Mouse (Mus musculus) G1E (cell line): ENCODE measurements around the gene Hnrnpul2. TPM values are rescaled to one million over a fixed set of nuclear protein-coding genes. Genes with fewer than 3 reads are reported as not detected.
"Not testable (repeated sequence)": the region's sequence is repeated elsewhere in the genome, so short reads cannot be mapped to it uniquely, and the experiment has no call there.

Experiments
- ATAC-seq: 2 replicates; pipeline ENCODE4 v1.8.0; 2016; ENCODE audit warnings: mild to moderate bottlenecking; ENCODE audit not compliant: insufficient number of reproducible peaks, poor library complexity, low FRiP score, severe bottlenecking; ENCODE audit errors: extremely low read depth
- DNase-seq: peaks from one replicate; pipeline ENCODE4 v3.0.0; 2012; ENCODE audit warnings: low spot score
- H3K27me3 ChIP-seq: 2 replicates; pipeline ENCODE4 v1.6.1; 2012; ENCODE audit warnings: mild to moderate bottlenecking, low read length, inconsistent platforms; ENCODE audit not compliant: insufficient read depth
- H3K36me3 ChIP-seq: replicated peaks from 2 replicates; pipeline ENCODE3; 2012; ENCODE audit warnings: mild to moderate bottlenecking, inconsistent platforms
- H3K4me1 ChIP-seq: 2 replicates; pipeline ENCODE4 v1.6.1; 2012; ENCODE audit warnings: low read depth, low read length, inconsistent platforms, mixed read lengths; ENCODE audit not compliant: insufficient read depth
- H3K4me3 ChIP-seq: 2 replicates; pipeline ENCODE4 v1.5.1; 2012; ENCODE audit warnings: low read depth, mild to moderate bottlenecking, inconsistent platforms, low read length, moderate library complexity, mixed read lengths
- H3K9me3 ChIP-seq: replicated peaks from 2 replicates; pipeline ENCODE4 v1.6.1; 2012; ENCODE audit warnings: inconsistent platforms
- CTCF ChIP-seq: IDR thresholded peaks from 2 replicates; pipeline ENCODE4 v1.5.1; 2012; ENCODE audit warnings: low read depth, low read length, inconsistent platforms, mixed read lengths
- GATA1 ChIP-seq: IDR thresholded peaks from 2 replicates; pipeline ENCODE4 v1.6.1; 2012; ENCODE audit warnings: borderline replicate concordance, low read length, inconsistent platforms, mixed read lengths
- GATA2 ChIP-seq: IDR thresholded peaks from 2 replicates; pipeline ENCODE4 v1.6.1; 2012; ENCODE audit warnings: low read depth, low read length, inconsistent platforms, borderline replicate concordance
- POLR2AphosphoS5 ChIP-seq: IDR thresholded peaks from 2 replicates; pipeline ENCODE4 v1.6.1; 2012; ENCODE audit warnings: low read depth, low read length, inconsistent platforms; ENCODE audit not compliant: insufficient replicate concordance
- TAL1 ChIP-seq: conservative IDR thresholded peaks from 2 replicates; pipeline ENCODE4 v1.6.1; 2012; ENCODE audit warnings: low read depth, low read length, inconsistent platforms, mixed read lengths
- polyA plus RNA-seq: library from polyadenylated mRNA; stranded (reverse); fragments of >175 nt; gene quantifications from 2 replicates; pipeline ENCODE4 v1.2.3, GENCODE M21; 2012
- total RNA-seq, 2 experiments: library from RNA; stranded (forward) in 1 of 2; stranded (reverse) in 1 of 2; fragments of 200-1000 nt in 1 of 2; fragments of >200 nt in 1 of 2; fragmentation: Nextera tagmentation in 1 of 2; gene quantifications; 2 replicates each; pipeline ENCODE4 v1.2.3; 2014 to 2017

Gene Hnrnpul2
- total and polyA plus RNA-seq, 3 experiments = 45.9 to 114 (median 82.1) TPM

DNA sequence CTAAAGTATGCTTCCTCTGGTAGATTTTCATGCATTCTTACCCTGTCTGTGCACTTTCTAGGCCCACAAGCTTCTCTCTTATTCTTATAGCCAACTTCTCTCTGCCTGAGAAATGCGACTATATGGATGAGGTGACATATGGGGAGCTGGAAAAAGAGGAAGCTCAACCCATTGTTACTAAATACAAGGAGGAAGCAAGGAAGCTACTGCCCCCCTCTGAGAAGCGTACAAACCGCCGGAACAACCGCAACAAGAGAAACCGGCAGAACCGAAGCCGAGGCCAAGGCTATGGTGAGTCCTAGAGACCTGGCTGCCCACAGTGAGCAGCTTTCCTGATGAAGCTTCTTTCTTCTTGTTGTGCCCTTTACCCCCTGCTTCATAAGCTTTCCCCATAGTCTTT, 9.8 kb downstream of the Hnrnpul2 start, which contains the start of gene AC129217.1:
Gene AC129217.1 (plus strand): TSS at position 114 of the 400 bp plus-strand sequence.
- H3K9me3 ChIP-seq = no peaks in the 10 kb centered on the region
- no peak within 1 kb of the TSS for H3K4me3 ChIP-seq
- TF ChIP-seq TAL1 (no peak), GATA1 (no peak), POLR2AphosphoS5 (no peak), GATA2 (no peak), CTCF (no peak)
- H3K4me1 ChIP-seq = peaks cover 17% of the 10 kb centered on the region
- ATAC-seq = no peak
- peaks cover 98% of the 10 kb centered on the region for H3K36me3 ChIP-seq
- no peak for DNase-seq
- no peaks in the 10 kb centered on the region for H3K27me3 ChIP-seq

- Histone ChIP-seq H3K27me3 (no peaks in the 10 kb centered on the region), H3K4me3 (no peak overlapping the region), H3K4me1 (peaks cover 17% of the 10 kb centered on the region), H3K9me3 (no peaks in the 10 kb centered on the region), H3K36me3 (peaks cover 99% of the 10 kb centered on the region)
- DNase-seq (no peak), ATAC-seq (no peak)
- TF ChIP-seq GATA1 (no peak), CTCF (no peak), TAL1 (no peak), GATA2 (no peak), POLR2AphosphoS5 (no peak)
Observed at GRCm38 (mm10) chr19:8830664-8831063, 10.9 kb downstream of the Hnrnpul2 start.

DNA sequence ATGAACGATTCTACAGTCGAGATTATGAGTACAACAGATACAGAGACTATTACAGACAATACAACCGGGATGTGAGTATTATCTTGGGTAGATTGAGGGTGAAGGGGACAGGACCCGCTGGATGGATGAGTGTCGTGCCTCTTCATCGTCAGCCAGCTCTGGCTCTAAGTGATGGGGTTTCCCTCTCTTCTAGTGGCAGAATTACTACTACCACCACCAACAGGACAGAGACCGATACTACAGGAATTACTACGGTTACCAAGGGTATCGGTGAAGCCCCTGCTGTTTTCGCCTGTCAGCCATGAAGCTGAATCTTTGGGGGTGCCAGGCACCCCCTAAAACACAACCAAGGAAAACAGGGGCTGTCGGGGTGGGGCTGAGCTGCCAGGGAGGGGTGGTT, 11.5 kb downstream of the Hnrnpul2 start:
- TF ChIP-seq GATA1 (no peak), POLR2AphosphoS5 (no peak), CTCF (no peak), TAL1 (no peak), GATA2 (no peak)
- peaks cover 17% of the 10 kb centered on the region for H3K4me1 ChIP-seq
- H3K27me3 ChIP-seq = no peaks in the 10 kb centered on the region
- H3K9me3 ChIP-seq = no peaks in the 10 kb centered on the region
- H3K4me3 ChIP-seq = no peak overlapping the region
- peaks cover 99% of the 10 kb centered on the region for H3K36me3 ChIP-seq
- ATAC-seq (no peak), DNase-seq (no peak)

GRCm38 (mm10) chr19:8832971-8833370, 13.2 kb downstream of the Hnrnpul2 start:
- Histone ChIP-seq H3K9me3 (no peaks in the 10 kb centered on the region), H3K4me1 (peaks cover 10% of the 10 kb centered on the region), H3K27me3 (no peaks in the 10 kb centered on the region), H3K4me3 (no peak overlapping the region), H3K36me3 (peaks cover 99% of the 10 kb centered on the region)
- DNase-seq = no peak
- no peak for ATAC-seq
- no peak for TF ChIP-seq TAL1
- TF ChIP-seq CTCF = no peak
- no peak for TF ChIP-seq POLR2AphosphoS5
- TF ChIP-seq GATA2 = no peak
- no peak for TF ChIP-seq GATA1

DNA sequence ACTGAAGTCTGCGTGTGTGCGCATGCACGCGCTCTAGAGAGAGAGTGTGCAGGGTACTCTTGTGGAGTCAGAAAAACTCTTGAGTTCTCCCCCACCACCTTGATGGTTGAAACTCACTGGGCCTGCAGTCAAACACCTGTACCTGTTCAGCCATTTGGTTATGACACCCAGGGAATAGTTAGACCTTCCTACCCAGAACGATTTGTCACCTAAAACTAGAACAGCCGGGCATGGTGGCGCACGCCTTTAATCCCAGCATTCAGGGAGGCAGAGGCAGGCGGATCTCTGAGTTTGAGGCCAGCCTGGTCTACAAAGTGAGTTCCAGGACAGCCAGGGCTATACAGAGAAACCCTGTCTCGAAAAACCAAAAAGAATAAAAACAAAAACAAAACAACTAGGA, 16.5 kb downstream of the Hnrnpul2 start:
- H3K36me3 ChIP-seq = peaks cover 98% of the 10 kb centered on the region
- H3K4me3 ChIP-seq, H3K9me3 ChIP-seq, ATAC-seq, H3K4me1 ChIP-seq, DNase-seq, H3K27me3 ChIP-seq: not testable (repeated sequence)

DNA sequence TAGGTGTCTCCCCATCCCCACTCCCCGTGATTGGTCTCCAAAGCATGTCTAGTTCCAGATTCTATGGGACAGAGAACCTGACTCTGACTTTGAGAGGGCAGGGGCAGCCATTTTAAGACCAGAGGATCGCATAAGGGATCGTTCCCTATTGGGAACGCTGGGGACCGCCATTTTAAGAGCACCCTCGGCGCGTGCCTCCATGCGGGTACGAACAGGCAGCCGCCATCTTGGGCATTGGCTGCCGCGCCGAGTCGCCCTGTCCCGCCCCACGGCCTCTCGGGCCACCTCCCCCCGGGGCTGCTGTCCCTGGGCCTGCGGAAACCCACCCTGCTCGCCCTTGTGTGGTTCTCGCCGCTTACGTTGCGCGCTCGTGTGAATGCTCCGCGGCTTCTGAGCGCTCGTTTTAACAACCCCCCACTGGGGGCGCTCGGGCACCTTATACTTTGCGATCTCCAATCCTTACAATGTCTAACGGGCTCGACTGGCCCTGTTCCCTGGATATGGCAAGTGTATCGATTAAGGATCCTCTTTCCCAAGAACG, 17.5 kb downstream of the Hnrnpul2 start, which contains the start of gene Bscl2:
Gene Bscl2 (plus strand): TSS at position 217 of the 541 bp plus-strand sequence.
- TF ChIP-seq CTCF = no peak
- no peak for TF ChIP-seq GATA2
- no peak for TF ChIP-seq GATA1
- TF ChIP-seq POLR2AphosphoS5 = no peak
- no peak for TF ChIP-seq TAL1
- ATAC-seq (no peak), DNase-seq (no peak)
- Histone ChIP-seq H3K4me3 (no peak within 1 kb of the TSS), H3K27me3 (no peaks in the 10 kb centered on the region), H3K4me1 (peaks cover 6% of the 10 kb centered on the region; the same call in 1 of the 2 replicates), H3K9me3 (no peaks in the 10 kb centered on the region), H3K36me3 (peaks cover 97% of the 10 kb centered on the region)
